Mouse (Mus musculus) heart, embryonic 10.5 days (tissue): ENCODE data around the gene Mrgpra6. TPM values are rescaled to one million over a fixed set of nuclear protein-coding genes. Genes with fewer than 3 reads are reported as not detected.

Experiments
- DNase-seq: peaks from one replicate; pipeline ENCODE4 v3.0.0-alpha.2; 2017; ENCODE audit warnings: low spot score
- H3K27ac ChIP-seq: fragments of 300-500 bp; sonication (generic); 2 replicates; pipeline ENCODE4 v1.5.1; 2016; ENCODE audit warnings: mild to moderate bottlenecking
- H3K27me3 ChIP-seq: fragments of 300-500 bp; sonication (generic); 2 replicates; pipeline ENCODE4 v1.6.1; 2016; ENCODE audit warnings: mild to moderate bottlenecking; ENCODE audit not compliant: poor library complexity, insufficient read depth, severe bottlenecking
- H3K36me3 ChIP-seq: fragments of 300-500 bp; sonication (generic); 2 replicates; pipeline ENCODE4 v1.6.1; 2016; ENCODE audit warnings: mild to moderate bottlenecking, moderate library complexity
- H3K4me1 ChIP-seq: fragments of 300-500 bp; sonication (generic); 2 replicates; pipeline ENCODE4 v1.6.1; 2016; ENCODE audit warnings: mild to moderate bottlenecking
- H3K4me3 ChIP-seq: fragments of 300-500 bp; sonication (generic); 2 replicates; pipeline ENCODE4 v1.5.1; 2016; ENCODE audit warnings: mild to moderate bottlenecking, moderate library complexity
- H3K9me3 ChIP-seq: fragments of 300-500 bp; sonication (generic); 2 replicates; pipeline ENCODE4 v1.6.1; 2016; ENCODE audit warnings: mild to moderate bottlenecking, moderate library complexity
- WGBS: fragments of 180-500 bp; shearing (Covaris S2); methylation state at CpG from one replicate; pipeline ENCODE4 v1.1.7; 2016; 5-methylcytosine and 5-hydroxymethylcytosine counted together
- polyA plus RNA-seq: library from polyadenylated mRNA; unstranded; fragments of >200 nt; fragmentation: Nextera tagmentation; extraction: Ambion mirVana; gene quantifications from 2 replicates; pipeline ENCODE4 v1.2.1, GENCODE M21; 2016

Gene Mrgpra6
- polyA plus RNA-seq, 1 experiment from 2014 or later, result not detected

GRCm38 (mm10) chr7:47146034-47146812 is 58.5 kb downstream of the Mrgpra6 start:
- H3K27ac ChIP-seq, result no peak overlapping the region
- DNase-seq, result no peak
- H3K27me3 ChIP-seq, result peaks cover 4% of the 10 kb centered on the region; the same call in 1 of the 2 replicates
- WGBS, result 55% methylated on average over 12 of the region's 12 CpGs
- H3K4me1 ChIP-seq, result no peaks in the 10 kb centered on the region
- no peaks in the 10 kb centered on the region for H3K36me3 ChIP-seq
- H3K9me3 ChIP-seq, result no peaks in the 10 kb centered on the region
- H3K4me3 ChIP-seq, result no peak overlapping the region

GRCm38 (mm10) chr7:47144299-47144698 is 60.4 kb downstream of the Mrgpra6 start:
- no peak for DNase-seq
- no peak overlapping the region for H3K27ac ChIP-seq
- no peaks in the 10 kb centered on the region for H3K36me3 ChIP-seq
- H3K4me3 ChIP-seq, result no peak overlapping the region
- H3K27me3 ChIP-seq, result peaks cover under 1% of the 10 kb centered on the region; the same call in 1 of the 2 replicates
- 35% methylated on average over 6 of the region's 6 CpGs for WGBS
- no peaks in the 10 kb centered on the region for H3K9me3 ChIP-seq
- H3K4me1 ChIP-seq, result no peaks in the 10 kb centered on the region

- no peak for DNase-seq
- no peak overlapping the region for H3K4me3 ChIP-seq
- H3K9me3 ChIP-seq, result no peaks in the 10 kb centered on the region
- WGBS, result 72% methylated on average over 8 of the region's 8 CpGs
- H3K27me3 ChIP-seq, result peaks cover 14% of the 10 kb centered on the region
- no peaks in the 10 kb centered on the region for H3K4me1 ChIP-seq
- no peak overlapping the region for H3K27ac ChIP-seq
- H3K36me3 ChIP-seq, result no peaks in the 10 kb centered on the region
Observed at GRCm38 (mm10) chr7:47139823-47140325, 64.8 kb downstream of the Mrgpra6 start.

Other genes with a start within 250 kb of the Mrgpra6 start
- gene Uevld, start 246.4 kb downstream of the Mrgpra6 start, polyA plus RNA-seq, result 8.3 and 9.0 TPM in 2 replicates
- not detected in 2 replicates for gene Gm9999, start 221.3 kb downstream of the Mrgpra6 start, polyA plus RNA-seq
- 14.4 and 15.6 TPM in 2 replicates for gene Spty2d1, start 196.5 kb downstream of the Mrgpra6 start, polyA plus RNA-seq
- gene Tmem86a, start 154.3 kb downstream of the Mrgpra6 start, polyA plus RNA-seq, result 14.8 and 19.9 TPM in 2 replicates
- gene Ptpn5, start 71.2 kb downstream of the Mrgpra6 start, polyA plus RNA-seq, result 0.26 TPM in 1 of 2 replicates, not detected in the other
- gene Mrgpra9, start 47.9 kb upstream of the Mrgpra6 start, polyA plus RNA-seq, result not detected in 2 replicates
- gene Mrgpra1, start 149.3 kb upstream of the Mrgpra6 start, polyA plus RNA-seq, result not detected in 2 replicates
- gene Mrgpra2a, start 247.2 kb upstream of the Mrgpra6 start, polyA plus RNA-seq, result not detected in 2 replicates